Mouse (Mus musculus) heart, embryonic 12.5 days (tissue): ENCODE data around the gene Nup107. TPM values are rescaled to one million over a fixed set of nuclear protein-coding genes. Genes with fewer than 3 reads are reported as not detected.
"Not testable (repeated sequence)": the region's sequence is repeated elsewhere in the genome, so short reads cannot be mapped to it uniquely, and the experiment has no call there.

Source experiments
- ATAC-seq: fragments of 200-750 bp; cut with Nextera tagmentation; 2 replicates; pipeline ENCODE4 v1.8.0; 2017; ENCODE audit warnings: moderate TSS enrichment, moderate library complexity; ENCODE audit not compliant: insufficient number of reproducible peaks, low FRiP score
- H3K27ac ChIP-seq: fragments of 300-500 bp; sonication (generic); 2 replicates; pipeline ENCODE4 v1.5.1; 2016; ENCODE audit warnings: mild to moderate bottlenecking, moderate library complexity; ENCODE audit not compliant: poor library complexity, severe bottlenecking
- H3K27me3 ChIP-seq: fragments of 300-500 bp; sonication (generic); replicated peaks from 2 replicates; pipeline ENCODE4 v1.6.1; 2016; ENCODE audit warnings: mild to moderate bottlenecking, moderate library complexity
- H3K36me3 ChIP-seq: fragments of 300-500 bp; sonication (generic); 2 replicates; pipeline ENCODE4 v1.6.1; 2016; ENCODE audit warnings: mild to moderate bottlenecking, moderate library complexity
- H3K4me1 ChIP-seq: fragments of 300-500 bp; sonication (generic); replicated peaks from 2 replicates; pipeline ENCODE4 v1.6.1; 2016; ENCODE audit warnings: mild to moderate bottlenecking
- H3K4me2 ChIP-seq: fragments of 300-500 bp; sonication (generic); 2 replicates; pipeline ENCODE4 v1.6.1; 2016; ENCODE audit warnings: mild to moderate bottlenecking, moderate library complexity
- H3K4me3 ChIP-seq: fragments of 300-500 bp; sonication (generic); 2 replicates; pipeline ENCODE4 v1.5.1; 2016; ENCODE audit warnings: mild to moderate bottlenecking
- H3K9ac ChIP-seq: fragments of 300-500 bp; sonication (generic); 2 replicates; pipeline ENCODE4 v1.6.1; 2016; ENCODE audit warnings: mild to moderate bottlenecking, moderate library complexity
- H3K9me3 ChIP-seq: fragments of 300-500 bp; sonication (generic); replicated peaks from 2 replicates; pipeline ENCODE4 v1.6.1; 2016; ENCODE audit warnings: mild to moderate bottlenecking, moderate library complexity
- WGBS: fragments of 180-500 bp; shearing (Covaris S2); methylation state at CpG from one replicate; pipeline ENCODE4 v1.1.7; 2016; 5-methylcytosine and 5-hydroxymethylcytosine counted together
- polyA plus RNA-seq: library from polyadenylated mRNA; unstranded; fragments of >200 nt; fragmentation: Nextera tagmentation; extraction: Ambion mirVana; gene quantifications from 2 replicates; pipeline ENCODE4 v1.2.1, GENCODE M21; 2016

Nup107 gene
- polyA plus RNA-seq, 1 experiment from 2014 or later: 72.0 TPM

DNA sequence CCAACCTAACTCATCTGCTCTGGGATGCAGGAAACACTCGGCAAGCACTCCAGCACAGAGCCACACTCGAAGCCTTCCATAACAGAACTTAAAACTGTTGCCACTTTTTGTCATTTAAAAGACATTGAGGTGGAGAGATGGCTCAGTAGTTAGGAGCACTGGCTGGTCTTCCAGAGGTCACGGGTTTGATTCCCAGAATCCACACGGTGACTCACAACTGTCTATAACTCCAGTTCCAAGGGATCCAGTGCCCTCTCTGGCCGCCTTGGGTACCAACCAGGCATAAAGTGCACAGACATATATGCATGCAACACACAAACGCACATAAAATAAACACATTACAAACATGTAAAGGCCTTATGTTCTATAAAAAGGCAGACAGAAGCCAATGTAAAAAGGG, 31.0 kb downstream of the Nup107 start:
- Histone ChIP-seq H3K4me1 (no peaks in the 10 kb centered on the region), H3K9ac (no peak overlapping the region), H3K36me3 (peaks cover 94% of the 10 kb centered on the region), H3K4me3 (no peak overlapping the region), H3K9me3 (no peaks in the 10 kb centered on the region), H3K4me2 (no peak overlapping the region), H3K27ac (no peak overlapping the region), H3K27me3 (no peaks in the 10 kb centered on the region)
- whole genome bisulfite sequencing: 92% methylated on average over 6 of the region's 6 CpGs
- ATAC-seq: no peak

DNA sequence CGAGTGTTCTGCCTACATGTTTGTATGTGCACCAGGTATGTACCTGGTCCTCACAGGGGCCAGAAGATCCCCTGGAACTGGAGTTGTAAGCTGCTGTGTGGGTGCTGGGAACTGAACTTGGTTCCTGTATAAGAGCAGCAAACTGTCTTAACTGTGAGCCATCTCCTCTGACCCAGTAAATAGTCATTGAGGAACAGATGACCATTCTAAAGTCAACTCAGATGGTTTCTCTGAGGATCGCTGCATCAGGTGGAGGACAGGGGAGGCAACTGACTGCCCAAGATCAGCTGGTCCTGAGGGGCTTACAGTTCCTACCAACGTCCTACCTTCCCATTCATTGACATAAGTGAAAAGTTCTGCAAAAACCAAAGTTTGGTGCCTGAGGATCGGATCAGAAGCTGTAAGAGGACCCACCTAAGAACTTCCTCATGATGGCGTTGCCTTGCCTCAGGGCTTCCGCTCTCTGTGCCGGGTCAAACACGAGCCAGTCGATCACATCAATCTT, 31.6 kb downstream of the Nup107 start:
- Histone ChIP-seq H3K36me3 (peaks cover 93% of the 10 kb centered on the region), H3K27ac (no peak overlapping the region), H3K4me3 (no peak overlapping the region), H3K9ac (no peak overlapping the region), H3K27me3 (no peaks in the 10 kb centered on the region), H3K4me1 (no peaks in the 10 kb centered on the region), H3K9me3 (no peaks in the 10 kb centered on the region), H3K4me2 (no peak overlapping the region)
- no peak for ATAC-seq
- WGBS: 89% methylated on average over 9 of the region's 9 CpGs

DNA sequence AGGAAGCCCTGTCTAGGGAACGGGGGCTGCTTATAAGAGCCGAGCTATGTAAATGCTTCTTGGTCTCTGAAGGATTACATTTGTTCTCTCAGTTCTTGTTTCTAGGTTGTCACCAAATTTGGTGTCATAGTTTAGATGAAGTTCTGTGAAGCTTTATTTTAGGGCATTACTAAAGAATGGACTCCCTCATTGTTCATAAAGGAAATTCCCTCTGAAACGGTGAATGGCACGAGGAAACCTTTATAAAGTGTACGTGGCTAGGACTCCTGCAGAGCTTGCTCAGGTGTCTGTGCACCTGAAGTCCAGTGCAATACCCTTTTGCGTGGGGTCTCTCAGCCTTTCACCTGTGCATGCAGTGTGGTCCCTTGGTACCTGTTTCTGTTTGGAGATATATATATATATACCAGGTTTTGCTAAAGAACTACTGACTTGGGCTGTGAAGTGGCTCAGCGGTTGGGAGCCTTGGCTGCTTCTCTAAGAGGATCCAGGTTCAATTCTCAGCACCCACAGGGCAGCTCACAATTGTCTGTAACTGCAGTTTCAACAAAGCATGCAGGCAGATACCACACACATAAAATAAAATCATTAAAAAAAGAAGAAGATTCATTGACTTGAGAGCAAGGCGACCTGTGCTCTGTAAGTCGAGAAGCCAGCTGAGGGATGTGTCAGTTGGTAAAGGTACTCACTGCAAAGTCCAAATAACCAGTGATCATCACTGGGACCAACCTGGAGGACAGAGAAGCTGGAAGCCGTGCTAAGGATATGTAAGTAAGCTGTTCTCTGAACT, 32.5 kb downstream of the Nup107 start:
- 92% methylated on average over 10 of the region's 10 CpGs for WGBS
- no peaks in the 10 kb centered on the region for H3K9me3 ChIP-seq
- no peak overlapping the region for H3K4me3 ChIP-seq
- ATAC-seq: no peak
- H3K9ac ChIP-seq: no peak overlapping the region
- H3K27me3 ChIP-seq: no peaks in the 10 kb centered on the region
- H3K4me1 ChIP-seq: no peaks in the 10 kb centered on the region
- H3K36me3 ChIP-seq: peaks cover 93% of the 10 kb centered on the region
- no peak overlapping the region for H3K27ac ChIP-seq
- no peak overlapping the region for H3K4me2 ChIP-seq

DNA sequence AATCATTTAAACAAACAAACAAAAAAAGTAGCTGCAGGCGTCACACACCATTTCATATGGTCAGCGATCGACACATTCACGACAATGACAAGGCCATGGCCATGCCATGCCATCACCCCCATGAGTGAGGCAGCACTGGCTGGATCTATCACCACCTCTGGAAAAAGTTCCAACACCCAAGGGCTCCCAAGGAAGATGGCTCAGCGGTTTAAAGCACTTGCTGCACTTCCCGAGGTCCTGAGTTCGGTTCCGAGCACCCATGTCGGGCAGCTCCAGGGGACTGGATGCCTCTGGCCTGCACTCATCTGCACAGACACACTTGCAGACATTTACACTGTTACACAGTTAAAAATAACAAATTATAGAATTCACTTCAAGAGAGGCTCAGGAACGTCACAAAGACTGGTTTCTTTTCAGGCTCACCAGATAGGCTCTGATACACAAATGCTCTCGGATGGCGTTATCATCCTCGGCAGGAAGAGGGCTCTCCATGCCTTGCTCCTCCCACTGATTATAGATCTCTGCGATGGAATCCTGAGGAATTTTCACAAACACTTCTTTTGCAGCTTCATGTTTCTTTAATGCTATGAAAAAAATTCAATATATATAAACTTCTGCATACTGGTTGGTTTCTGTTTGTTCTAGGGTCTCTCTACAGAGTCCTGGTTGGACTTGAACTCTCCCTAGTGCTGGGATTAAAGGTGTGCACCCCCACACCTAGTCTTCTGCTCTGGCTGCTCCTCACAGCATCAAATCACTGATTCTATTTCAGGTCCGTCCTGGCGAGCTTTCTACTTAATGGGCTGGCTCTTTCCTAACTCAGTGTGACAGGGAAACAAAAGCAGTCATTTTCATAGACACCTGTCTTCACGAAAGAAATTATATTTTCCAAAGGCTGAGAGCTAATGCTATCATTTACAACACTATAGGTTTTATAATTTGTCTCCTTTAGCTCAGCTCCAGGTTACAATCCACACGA, 33.5 kb downstream of the Nup107 start:
- H3K4me1 ChIP-seq: no peaks in the 10 kb centered on the region
- no peaks in the 10 kb centered on the region for H3K9me3 ChIP-seq
- 84% methylated on average over 18 of the region's 18 CpGs for WGBS
- H3K27ac ChIP-seq: no peak overlapping the region
- ATAC-seq: no peak
- H3K27me3 ChIP-seq: no peaks in the 10 kb centered on the region
- H3K9ac ChIP-seq: no peak overlapping the region
- H3K4me3 ChIP-seq: no peak overlapping the region
- H3K4me2 ChIP-seq: no peak overlapping the region
- H3K36me3 ChIP-seq: peaks cover 93% of the 10 kb centered on the region

DNA sequence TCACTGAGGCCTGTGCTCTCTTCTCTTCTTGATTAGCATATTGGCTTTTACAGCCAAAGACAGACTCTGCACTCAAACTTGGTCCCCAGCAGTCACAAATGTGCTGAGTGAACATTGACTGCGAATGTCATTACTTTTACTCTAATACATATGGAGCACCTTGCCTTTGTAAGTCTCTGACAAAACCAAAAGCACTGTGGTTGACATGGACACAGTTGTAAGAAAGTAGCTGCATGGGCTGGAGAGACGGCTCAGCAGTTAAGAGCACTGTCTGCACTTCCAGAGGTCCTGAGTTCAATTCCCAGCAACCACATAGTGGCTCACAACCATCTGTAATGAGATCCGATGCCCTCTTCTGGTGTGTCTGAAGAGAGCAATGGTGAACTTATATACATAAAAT, 34.2 kb downstream of the Nup107 start:
- not testable (repeated sequence) for H3K9me3 ChIP-seq, H3K4me1 ChIP-seq, H3K9ac ChIP-seq, H3K4me2 ChIP-seq, H3K4me3 ChIP-seq, H3K27me3 ChIP-seq, ATAC-seq, H3K27ac ChIP-seq
- peaks cover 88% of the 10 kb centered on the region for H3K36me3 ChIP-seq
- 90% methylated on average over 3 of the region's 3 CpGs for WGBS

DNA sequence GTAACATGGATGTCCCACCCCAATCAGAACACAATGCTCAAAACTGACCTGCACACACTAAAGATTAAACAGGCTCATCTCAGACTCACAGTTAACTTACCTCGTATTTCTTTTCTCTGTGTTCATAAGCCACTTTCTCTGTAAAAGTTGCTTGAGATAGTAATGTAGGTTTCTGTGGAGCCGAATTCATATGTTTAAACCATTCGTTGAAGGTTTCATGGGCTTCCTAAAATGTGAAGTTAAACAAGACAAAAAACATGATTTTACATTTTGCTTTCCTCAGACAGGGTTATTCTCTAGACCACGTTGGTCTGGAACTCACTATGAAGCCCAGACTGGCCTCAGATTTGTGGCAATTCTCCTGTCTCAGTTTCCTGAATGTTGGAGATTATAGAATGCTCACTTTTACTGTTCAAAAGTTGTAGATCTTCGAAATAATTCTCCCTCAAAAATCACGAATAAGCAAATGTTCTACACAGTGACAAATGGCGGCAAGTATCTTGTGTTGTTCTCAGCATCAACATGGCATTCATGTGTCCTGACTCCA, 34.6 kb downstream of the Nup107 start:
- no peak overlapping the region for H3K4me2 ChIP-seq
- H3K9me3 ChIP-seq: no peaks in the 10 kb centered on the region
- 92% methylated on average over 7 of the region's 7 CpGs for WGBS
- no peak for ATAC-seq
- peaks cover 88% of the 10 kb centered on the region for H3K36me3 ChIP-seq
- H3K4me3 ChIP-seq: no peak overlapping the region
- no peak overlapping the region for H3K27ac ChIP-seq
- no peak overlapping the region for H3K9ac ChIP-seq
- H3K4me1 ChIP-seq: no peaks in the 10 kb centered on the region
- H3K27me3 ChIP-seq: no peaks in the 10 kb centered on the region

DNA sequence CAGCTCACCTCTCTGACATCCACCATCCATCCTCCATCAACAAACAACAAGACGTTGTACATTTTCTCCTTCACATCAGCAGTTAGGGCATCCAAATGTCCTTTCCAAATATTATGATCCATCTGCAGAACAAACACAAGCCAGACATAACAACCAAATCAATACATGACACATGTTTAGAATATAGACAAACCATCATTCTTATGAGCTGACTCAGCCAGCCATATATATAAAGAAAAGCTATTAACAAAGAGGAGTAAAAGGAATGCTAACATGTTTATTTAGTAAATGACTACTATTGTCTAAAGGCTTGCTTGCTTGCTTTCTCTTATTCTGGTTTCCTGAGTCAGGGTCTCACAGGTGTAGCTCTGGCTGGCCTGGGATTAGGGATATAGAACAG, 35.2 kb downstream of the Nup107 start:
- H3K27ac ChIP-seq: no peak overlapping the region
- no peak overlapping the region for H3K9ac ChIP-seq
- 82% methylated on average over 1 of the region's 1 CpGs for WGBS
- no peaks in the 10 kb centered on the region for H3K4me1 ChIP-seq
- H3K36me3 ChIP-seq: peaks cover 84% of the 10 kb centered on the region
- no peaks in the 10 kb centered on the region for H3K9me3 ChIP-seq
- H3K4me3 ChIP-seq: no peak overlapping the region
- no peak overlapping the region for H3K4me2 ChIP-seq
- ATAC-seq: no peak
- no peaks in the 10 kb centered on the region for H3K27me3 ChIP-seq

DNA sequence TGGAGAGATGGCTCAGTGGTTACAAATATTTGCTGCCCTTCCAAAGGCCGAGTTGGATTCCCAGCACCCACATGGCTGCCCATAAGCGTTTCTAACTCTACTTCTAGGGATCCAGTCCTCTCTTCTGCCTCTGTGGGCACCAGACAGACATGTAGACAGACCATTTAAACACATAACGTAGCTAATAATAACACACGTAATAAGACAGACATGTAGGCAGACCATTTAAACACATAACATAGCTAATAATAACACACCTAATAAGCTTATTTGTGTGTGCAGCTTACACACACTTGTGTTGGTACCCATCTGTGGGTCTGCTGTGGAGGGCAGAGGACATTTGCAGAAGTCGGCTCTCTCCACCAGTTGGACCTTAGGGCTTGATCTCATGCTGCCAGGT, 35.7 kb downstream of the Nup107 start:
- WGBS: 90% methylated on average over 5 of the region's 5 CpGs
- H3K4me2 ChIP-seq: no peak overlapping the region
- H3K9ac ChIP-seq: no peak overlapping the region
- peaks cover 86% of the 10 kb centered on the region for H3K36me3 ChIP-seq
- H3K4me1 ChIP-seq: no peaks in the 10 kb centered on the region
- H3K27me3 ChIP-seq: no peaks in the 10 kb centered on the region
- no peak overlapping the region for H3K27ac ChIP-seq
- H3K4me3 ChIP-seq: no peak overlapping the region
- no peak for ATAC-seq
- no peaks in the 10 kb centered on the region for H3K9me3 ChIP-seq

DNA sequence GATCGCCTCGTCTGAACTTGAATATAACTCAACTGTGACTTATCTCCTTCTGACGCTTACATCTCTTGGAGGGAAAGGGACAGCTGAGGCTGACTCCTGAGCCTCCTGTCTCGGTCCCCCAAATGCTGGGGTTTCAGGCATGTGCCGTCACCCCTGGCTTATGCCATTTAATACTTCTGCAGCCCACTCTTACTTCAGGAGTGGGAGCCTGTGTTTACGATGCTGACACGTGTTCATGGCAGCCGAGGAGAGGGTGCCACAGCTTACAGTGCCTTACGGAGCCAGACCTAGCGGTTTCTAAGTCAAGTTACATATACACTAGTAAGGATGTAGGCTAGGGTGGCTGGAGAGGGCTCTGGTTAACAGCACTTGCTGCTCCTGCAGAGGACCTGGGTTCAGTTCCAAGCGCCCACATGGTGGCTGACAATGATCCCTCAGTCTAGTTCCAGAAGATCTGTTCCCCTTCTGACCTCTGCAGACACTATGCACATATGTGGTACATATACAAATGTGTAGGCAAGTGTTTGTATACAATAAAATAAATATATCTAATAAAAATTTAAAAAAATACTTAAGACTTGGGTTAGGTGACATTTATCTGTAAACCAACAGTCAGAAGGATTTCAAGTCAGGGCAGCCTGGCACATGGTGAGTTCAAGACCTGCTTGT, 36.6 kb downstream of the Nup107 start:
- H3K27ac ChIP-seq: no peak overlapping the region
- H3K9ac ChIP-seq: no peak overlapping the region
- peaks cover 86% of the 10 kb centered on the region for H3K36me3 ChIP-seq
- no peaks in the 10 kb centered on the region for H3K4me1 ChIP-seq
- no peaks in the 10 kb centered on the region for H3K27me3 ChIP-seq
- no peak overlapping the region for H3K4me2 ChIP-seq
- H3K4me3 ChIP-seq: no peak overlapping the region
- WGBS: 94% methylated on average over 11 of the region's 11 CpGs
- no peaks in the 10 kb centered on the region for H3K9me3 ChIP-seq
- ATAC-seq: no peak

DNA sequence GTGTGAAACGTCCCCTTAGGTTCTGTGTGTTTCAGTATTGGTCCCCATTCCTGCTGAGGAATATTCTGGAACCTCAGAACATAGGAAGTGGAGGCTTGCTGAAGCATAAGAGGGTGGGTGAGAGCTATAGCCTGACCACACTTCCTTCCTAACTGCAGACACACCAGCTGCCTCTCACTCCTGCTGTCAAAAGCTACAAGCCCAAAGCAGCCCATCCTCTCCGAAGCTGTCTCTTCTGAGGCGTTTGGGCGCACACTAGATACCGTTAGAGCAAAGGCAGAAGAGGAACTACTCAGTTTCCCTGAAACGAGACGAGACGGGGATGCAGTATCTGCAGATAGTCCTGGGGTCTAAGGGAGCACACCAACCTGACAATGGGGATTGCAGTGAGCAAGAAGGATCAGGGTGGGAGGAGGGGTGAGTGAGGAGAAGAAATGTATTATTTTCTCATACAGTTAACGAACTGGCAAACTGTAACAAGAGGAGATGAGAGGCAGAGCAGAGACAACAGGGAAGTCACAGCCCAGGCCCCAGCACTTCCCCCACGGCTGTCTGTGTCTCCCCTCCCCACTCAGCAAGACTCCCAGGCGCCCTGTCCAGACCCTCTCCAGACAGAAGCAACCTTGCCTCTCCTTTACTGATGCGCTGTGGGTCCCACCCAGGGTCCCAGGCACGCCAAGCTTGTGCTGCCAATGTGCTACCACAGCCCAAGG, 37.3 kb downstream of the Nup107 start:
- Histone ChIP-seq H3K27ac (no peak overlapping the region), H3K9ac (no peak overlapping the region), H3K4me2 (no peak overlapping the region), H3K4me3 (no peak overlapping the region), H3K27me3 (no peaks in the 10 kb centered on the region), H3K36me3 (peaks cover 84% of the 10 kb centered on the region), H3K9me3 (no peaks in the 10 kb centered on the region; the same call in 1 of the 2 replicates), H3K4me1 (no peaks in the 10 kb centered on the region)
- 85% methylated on average over 13 of the region's 13 CpGs for WGBS
- ATAC-seq: no peak
